Mouse (Mus musculus) forebrain, embryonic 12.5 days (tissue): ENCODE data around the gene Sytl3. TPM values are rescaled to one million over a fixed set of nuclear protein-coding genes. Genes with fewer than 3 reads are reported as not detected.

Source experiments
- ATAC-seq: fragments of 200-750 bp; cut with Nextera tagmentation; 2 replicates; pipeline ENCODE4 v1.8.0; 2017; ENCODE audit warnings: moderate TSS enrichment; ENCODE audit not compliant: low FRiP score
- H3K27ac ChIP-seq: fragments of 300-500 bp; sonication (generic); 2 replicates; pipeline ENCODE4 v1.5.1; 2016; ENCODE audit warnings: mild to moderate bottlenecking
- H3K27me3 ChIP-seq: fragments of 300-500 bp; sonication (generic); 2 replicates; pipeline ENCODE4 v1.6.1; 2016; ENCODE audit warnings: mild to moderate bottlenecking
- H3K36me3 ChIP-seq: fragments of 300-500 bp; sonication (generic); replicated peaks from 2 replicates; pipeline ENCODE4 v1.6.1; 2016; ENCODE audit warnings: mild to moderate bottlenecking
- H3K4me1 ChIP-seq: fragments of 300-500 bp; sonication (generic); 2 replicates; pipeline ENCODE4 v1.6.1; 2016
- H3K4me2 ChIP-seq: fragments of 300-500 bp; sonication (generic); 2 replicates; pipeline ENCODE4 v1.6.1; 2016; ENCODE audit warnings: mild to moderate bottlenecking, moderate library complexity
- H3K4me3 ChIP-seq: fragments of 300-500 bp; sonication (generic); replicated peaks from 2 replicates; pipeline ENCODE4 v1.5.1; 2016; ENCODE audit warnings: mild to moderate bottlenecking
- H3K9ac ChIP-seq: fragments of 300-500 bp; sonication (generic); 2 replicates; pipeline ENCODE4 v1.6.1; 2016; ENCODE audit warnings: mild to moderate bottlenecking
- H3K9me3 ChIP-seq: fragments of 300-500 bp; sonication (generic); 2 replicates; pipeline ENCODE4 v1.6.1; 2016
- WGBS: fragments of 180-500 bp; shearing (Covaris S2); methylation state at CpG from one replicate; pipeline ENCODE4 v1.1.7; 2016; 5-methylcytosine and 5-hydroxymethylcytosine counted together
- polyA plus RNA-seq: library from polyadenylated mRNA; unstranded; fragments of >200 nt; fragmentation: Nextera tagmentation; extraction: Ambion mirVana; gene quantifications from 2 replicates; pipeline ENCODE4 v1.2.1, GENCODE M21; 2016

The Sytl3 gene
- polyA plus RNA-seq, 1 experiment from 2014 or later, result 0.51 TPM

GRCm38 (mm10) chr17:6781273-6781672 lies 122.4 kb downstream of the Sytl3 start:
- no peaks in the 10 kb centered on the region for H3K9me3 ChIP-seq
- peak overlapping the region; percentile 94 for H3K4me2 ChIP-seq
- H3K27me3 ChIP-seq, result peaks cover 34% of the 10 kb centered on the region; the same call in 1 of the 2 replicates
- peak overlapping the region; percentile 78 for H3K4me3 ChIP-seq
- peak overlapping the region; percentile 27; the same call in 1 of the 2 replicates for H3K9ac ChIP-seq
- H3K27ac ChIP-seq, result no peak overlapping the region
- H3K4me1 ChIP-seq, result peaks cover 47% of the 10 kb centered on the region
- no peak for ATAC-seq
- no peaks in the 10 kb centered on the region for H3K36me3 ChIP-seq
- 56% methylated on average over 6 of the region's 6 CpGs for WGBS

- Histone ChIP-seq H3K9ac (peak overlapping the region; percentile 82), H3K27me3 (peaks cover 39% of the 10 kb centered on the region; the same call in 1 of the 2 replicates), H3K27ac (peak overlapping the region; percentile 85), H3K4me3 (peak overlapping the region; percentile 78), H3K36me3 (no peaks in the 10 kb centered on the region), H3K4me1 (peaks cover 39% of the 10 kb centered on the region), H3K9me3 (no peaks in the 10 kb centered on the region), H3K4me2 (peak overlapping the region; percentile 94)
- ATAC-seq, result peak; percentile 10; the same call in 1 of the 2 replicates
- under 1% methylated on average over 21 of the region's 21 CpGs for WGBS
These were observed 123.2 kb downstream of the Sytl3 start for GRCm38 (mm10) chr17:6782033-6782526.

GRCm38 (mm10) chr17:6782611-6783005 lies 123.7 kb downstream of the Sytl3 start, which contains the start of gene Ezr:
Gene Ezr, minus strand, starts transcription at chr17:6782784.
- Histone ChIP-seq H3K4me2 (peak within 1 kb of the TSS; percentile 94), H3K4me1 (peaks cover 36% of the 10 kb centered on the region), H3K36me3 (no peaks in the 10 kb centered on the region), H3K9me3 (no peaks in the 10 kb centered on the region), H3K27ac (peak within 1 kb of the TSS; percentile 85), H3K27me3 (peaks cover 39% of the 10 kb centered on the region; the same call in 1 of the 2 replicates), H3K9ac (peak within 1 kb of the TSS; percentile 82), H3K4me3 (peak within 1 kb of the TSS; percentile 78)
- under 1% methylated on average over 52 of the region's 52 CpGs for WGBS
- ATAC-seq, result peak; percentile 84

- ATAC-seq, result peak; percentile 79
- Histone ChIP-seq H3K4me3 (peak overlapping the region; percentile 78), H3K9ac (peak overlapping the region; percentile 82), H3K27ac (peak overlapping the region; percentile 85), H3K4me2 (peak overlapping the region; percentile 94), H3K9me3 (no peaks in the 10 kb centered on the region), H3K36me3 (no peaks in the 10 kb centered on the region), H3K4me1 (peaks cover 36% of the 10 kb centered on the region), H3K27me3 (peaks cover 39% of the 10 kb centered on the region; the same call in 1 of the 2 replicates)
- under 1% methylated on average over 51 of the region's 58 CpGs for WGBS
These were observed 124.2 kb downstream of the Sytl3 start for GRCm38 (mm10) chr17:6783006-6783661.

GRCm38 (mm10) chr17:6783756-6784357 lies 125.0 kb downstream of the Sytl3 start:
- Histone ChIP-seq H3K27me3 (peaks cover 39% of the 10 kb centered on the region; the same call in 1 of the 2 replicates), H3K4me1 (peaks cover 31% of the 10 kb centered on the region), H3K27ac (no peak overlapping the region), H3K9ac (0 out of 2 replicates have a peak overlapping the region, but pooled peaks have one; percentile 82), H3K4me2 (peak overlapping the region; percentile 94), H3K4me3 (peak overlapping the region; percentile 78), H3K36me3 (no peaks in the 10 kb centered on the region), H3K9me3 (no peaks in the 10 kb centered on the region)
- WGBS, result 45% methylated on average over 10 of the region's 10 CpGs
- no peak for ATAC-seq

GRCm38 (mm10) chr17:6787241-6787640 lies 128.3 kb downstream of the Sytl3 start:
- no peaks in the 10 kb centered on the region for H3K9me3 ChIP-seq
- no peaks in the 10 kb centered on the region for H3K36me3 ChIP-seq
- no peak for ATAC-seq
- H3K4me1 ChIP-seq, result peaks cover 8% of the 10 kb centered on the region; the same call in 1 of the 2 replicates
- H3K4me3 ChIP-seq, result no peak overlapping the region
- H3K9ac ChIP-seq, result no peak overlapping the region
- H3K4me2 ChIP-seq, result no peak overlapping the region
- 81% methylated on average over 4 of the region's 4 CpGs for WGBS
- H3K27me3 ChIP-seq, result peaks cover 21% of the 10 kb centered on the region; the same call in 1 of the 2 replicates
- H3K27ac ChIP-seq, result no peak overlapping the region

Other genes starting within 250 kb of the Sytl3 start
- gene Dynlt1b, start 229.0 kb upstream of the Sytl3 start, polyA plus RNA-seq, result 683 and 693 TPM in 2 replicates
- 53.2 and 55.0 TPM in 2 replicates for gene Dynlt1c, start 57.4 kb upstream of the Sytl3 start, polyA plus RNA-seq
- gene Dynlt1f, start 3.2 kb upstream of the Sytl3 start, polyA plus RNA-seq, result 283 and 293 TPM in 2 replicates
- gene Ezr, start 123.7 kb downstream of the Sytl3 start, polyA plus RNA-seq, result 115 and 122 TPM in 2 replicates